Mouse (Mus musculus) kidney, postnatal 36 days (tissue): ENCODE data around the gene Egflam.

Source experiments
- DNase-seq, 2 experiments: peaks; one replicate each; pipeline ENCODE4 v3.0.0; 2021 to 2022; ENCODE audit warnings: mixed read lengths in 2 of 2

Gene Egflam

GRCm38 (mm10) chr15:7290003-7290402, 108.2 kb downstream of the Egflam start:
- DNase-seq: no peak

- no peak for DNase-seq
These were observed 108.7 kb downstream of the Egflam start for GRCm38 (mm10) chr15:7289516-7289915.

GRCm38 (mm10) chr15:7288841-7289424, 109.3 kb downstream of the Egflam start:
- no peak for DNase-seq

GRCm38 (mm10) chr15:7287911-7288310, 110.3 kb downstream of the Egflam start:
- DNase-seq: no peak

- no peak for DNase-seq
These were observed 116.6 kb downstream of the Egflam start for GRCm38 (mm10) chr15:7281579-7281978.

- peak; percentile 79 to 92 for DNase-seq
These were observed 134.4 kb downstream of the Egflam start for GRCm38 (mm10) chr15:7263822-7264221.

- no peak for DNase-seq
These were observed 134.9 kb downstream of the Egflam start for GRCm38 (mm10) chr15:7263339-7263738.

- no peak for DNase-seq
These were observed 136.8 kb downstream of the Egflam start for GRCm38 (mm10) chr15:7261371-7261770.

GRCm38 (mm10) chr15:7256577-7256976, 141.6 kb downstream of the Egflam start:
- DNase-seq: no peak

- no peak for DNase-seq
These were observed 144.9 kb downstream of the Egflam start for GRCm38 (mm10) chr15:7253326-7253725.

- no peak for DNase-seq
These were observed 146.0 kb downstream of the Egflam start for GRCm38 (mm10) chr15:7252106-7252636.

GRCm38 (mm10) chr15:7251042-7251441, 147.2 kb downstream of the Egflam start:
- DNase-seq: no peak

- DNase-seq: no peak
These were observed 149.0 kb downstream of the Egflam start for GRCm38 (mm10) chr15:7249216-7249615.

GRCm38 (mm10) chr15:7247321-7247720, 150.9 kb downstream of the Egflam start:
- no peak for DNase-seq

- DNase-seq: no peak
These were observed 155.9 kb downstream of the Egflam start for GRCm38 (mm10) chr15:7242161-7242850.

GRCm38 (mm10) chr15:7240950-7241349, 157.2 kb downstream of the Egflam start:
- no peak for DNase-seq

- no peak for DNase-seq
These were observed 158.3 kb downstream of the Egflam start for GRCm38 (mm10) chr15:7239904-7240303.

GRCm38 (mm10) chr15:7233393-7234090, 164.7 kb downstream of the Egflam start:
- no peak for DNase-seq

GRCm38 (mm10) chr15:7226225-7226624, 172.0 kb downstream of the Egflam start:
- peak; percentile 81 to 89 for DNase-seq

GRCm38 (mm10) chr15:7224151-7224775, 173.9 kb downstream of the Egflam start:
- DNase-seq: no peak

GRCm38 (mm10) chr15:7222809-7223208, 175.4 kb downstream of the Egflam start:
- no peak for DNase-seq

- DNase-seq: no peak
These were observed 181.0 kb downstream of the Egflam start for GRCm38 (mm10) chr15:7217273-7217598.

- DNase-seq: no peak
These were observed 181.5 kb downstream of the Egflam start for GRCm38 (mm10) chr15:7216581-7217272.
